Mouse (Mus musculus) lung, embryonic 16.5 days (tissue): ENCODE measurements around the gene Pla2g2f. TPM values are rescaled to one million over a fixed set of nuclear protein-coding genes. Genes with fewer than 3 reads are reported as not detected.
A peak's percentile ranks its signal among the peaks of the same experiment; 100 is the strongest.

Source experiments
- ATAC-seq: fragments of 200-750 bp; cut with Nextera tagmentation; 2 replicates; pipeline ENCODE4 v1.8.0; 2017; ENCODE audit warnings: low read depth, mild to moderate bottlenecking, moderate library complexity
- H3K27ac ChIP-seq: fragments of 300-500 bp; sonication (generic); 2 replicates; pipeline ENCODE4 v1.5.1; 2014; ENCODE audit warnings: mild to moderate bottlenecking, control low read depth, low read length
- H3K27me3 ChIP-seq: fragments of 300-500 bp; sonication (generic); 2 replicates; pipeline ENCODE4 v1.6.1; 2014; ENCODE audit warnings: low read depth, low read length, mixed read lengths; ENCODE audit not compliant: control insufficient read depth, insufficient read depth
- H3K36me3 ChIP-seq: fragments of 300-500 bp; sonication (generic); 2 replicates; pipeline ENCODE4 v1.6.1; 2014; ENCODE audit warnings: low read length; ENCODE audit not compliant: control insufficient read depth, insufficient read depth
- H3K4me1 ChIP-seq: fragments of 300-500 bp; sonication (generic); replicated peaks from 2 replicates; pipeline ENCODE4 v1.6.1; 2014; ENCODE audit warnings: low read length, mixed read lengths; ENCODE audit not compliant: control insufficient read depth, insufficient read depth
- H3K4me2 ChIP-seq: fragments of 300-500 bp; sonication (generic); 2 replicates; pipeline ENCODE4 v1.6.1; 2014; ENCODE audit warnings: low read depth, low read length, control low read depth
- H3K4me3 ChIP-seq: fragments of 300-500 bp; sonication (generic); 2 replicates; pipeline ENCODE4 v1.5.1; 2014; ENCODE audit warnings: mild to moderate bottlenecking, low read length, control low read depth
- H3K9ac ChIP-seq: fragments of 300-500 bp; sonication (generic); 2 replicates; pipeline ENCODE4 v1.6.1; 2014; ENCODE audit warnings: low read length, control low read depth
- H3K9me3 ChIP-seq: fragments of 300-500 bp; sonication (generic); 2 replicates; pipeline ENCODE4 v1.6.1; 2016; ENCODE audit warnings: low read length; ENCODE audit not compliant: control insufficient read depth
- WGBS: fragments of 180-500 bp; shearing (Covaris S2); extraction: QIAGEN DNeasy Blood & Tissue Kit; methylation state at CpG from one replicate; pipeline ENCODE4 v1.1.7; 2014; 5-methylcytosine and 5-hydroxymethylcytosine counted together
- polyA plus RNA-seq: library from polyadenylated mRNA; unstranded; fragments of >200 nt; fragmentation: Nextera tagmentation; extraction: Ambion mirVana; gene quantifications from 2 replicates; pipeline ENCODE4 v1.2.1, GENCODE M21; 2015

The Pla2g2f gene
- polyA plus RNA-seq, 1 experiment from 2014 or later = not detected

DNA sequence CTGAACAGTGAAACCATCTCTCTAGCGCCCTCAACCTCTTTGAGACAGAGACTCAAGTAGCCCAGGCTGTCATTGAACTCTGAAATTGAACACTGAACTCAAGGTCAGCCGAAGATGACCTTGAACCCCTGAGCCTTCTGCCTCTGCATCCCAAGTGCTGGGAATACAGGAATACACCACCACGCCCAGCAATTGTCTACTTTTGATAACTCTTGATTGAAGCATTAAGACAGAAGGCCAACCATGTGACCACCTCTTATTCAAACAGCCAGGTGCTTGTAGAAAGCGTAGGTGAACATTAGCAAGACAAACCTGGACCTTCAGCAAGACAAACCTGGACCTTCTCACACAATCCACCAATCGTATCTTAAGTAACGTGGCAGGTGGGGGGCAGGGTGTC is 36.9 kb upstream of the Pla2g2f start:
- Histone ChIP-seq H3K4me1 (peaks cover 8% of the 10 kb centered on the region; the same call in 1 of the 2 replicates), H3K27me3 (no peaks in the 10 kb centered on the region), H3K4me2 (no peak overlapping the region), H3K27ac (no peak overlapping the region), H3K9me3 (no peaks in the 10 kb centered on the region), H3K4me3 (no peak overlapping the region), H3K9ac (no peak overlapping the region), H3K36me3 (no peaks in the 10 kb centered on the region)
- ATAC-seq = no peak
- WGBS = 84% methylated on average over 6 of the region's 6 CpGs

DNA sequence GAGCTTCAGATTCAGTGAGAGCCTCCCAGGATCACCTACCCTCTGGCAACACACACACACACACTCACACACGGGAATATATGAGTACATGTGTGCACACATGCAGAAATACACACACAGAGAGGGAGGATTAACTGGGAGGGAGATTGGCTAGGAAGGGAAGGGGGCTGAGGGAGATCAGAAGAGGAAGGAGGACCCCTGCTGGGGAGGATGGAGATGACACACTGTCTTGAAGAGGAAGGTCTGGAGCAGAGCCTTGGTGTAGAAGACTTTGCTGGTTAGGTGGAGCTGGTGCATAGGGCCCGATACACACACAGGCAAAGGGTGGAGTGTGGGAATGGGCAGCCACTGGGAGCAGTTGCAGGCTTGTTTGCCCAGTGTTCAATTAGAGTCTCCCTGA is 35.9 kb upstream of the Pla2g2f start:
- WGBS = 44% methylated on average over 2 of the region's 2 CpGs
- Histone ChIP-seq H3K4me3 (no peak overlapping the region), H3K27ac (no peak overlapping the region), H3K27me3 (no peaks in the 10 kb centered on the region), H3K36me3 (no peaks in the 10 kb centered on the region), H3K9ac (no peak overlapping the region), H3K4me1 (peaks cover 8% of the 10 kb centered on the region; the same call in 1 of the 2 replicates), H3K4me2 (no peak overlapping the region), H3K9me3 (no peaks in the 10 kb centered on the region)
- peak; percentile 34; the same call in 1 of the 2 replicates for ATAC-seq

GRCm38 (mm10) chr4:138792599-138792998 is 35.2 kb upstream of the Pla2g2f start:
- WGBS = 8% methylated on average over 9 of the region's 9 CpGs
- Histone ChIP-seq H3K9me3 (no peaks in the 10 kb centered on the region), H3K27me3 (no peaks in the 10 kb centered on the region), H3K27ac (peak overlapping the region; percentile 43), H3K4me3 (no peak overlapping the region), H3K4me1 (peaks cover 8% of the 10 kb centered on the region; the same call in 1 of the 2 replicates), H3K9ac (no peak overlapping the region), H3K36me3 (no peaks in the 10 kb centered on the region), H3K4me2 (no peak overlapping the region)
- ATAC-seq = 0 out of 2 replicates have a peak, but pooled peaks have one; percentile 10

GRCm38 (mm10) chr4:138791452-138791851 is 34.0 kb upstream of the Pla2g2f start:
- H3K9me3 ChIP-seq = no peaks in the 10 kb centered on the region
- no peak for ATAC-seq
- no peak overlapping the region for H3K4me2 ChIP-seq
- no peak overlapping the region for H3K27ac ChIP-seq
- H3K4me1 ChIP-seq = peaks cover 5% of the 10 kb centered on the region; the same call in 1 of the 2 replicates
- H3K36me3 ChIP-seq = no peaks in the 10 kb centered on the region
- 38% methylated on average over 6 of the region's 6 CpGs for WGBS
- H3K4me3 ChIP-seq = no peak overlapping the region
- no peak overlapping the region for H3K9ac ChIP-seq
- H3K27me3 ChIP-seq = no peaks in the 10 kb centered on the region

DNA sequence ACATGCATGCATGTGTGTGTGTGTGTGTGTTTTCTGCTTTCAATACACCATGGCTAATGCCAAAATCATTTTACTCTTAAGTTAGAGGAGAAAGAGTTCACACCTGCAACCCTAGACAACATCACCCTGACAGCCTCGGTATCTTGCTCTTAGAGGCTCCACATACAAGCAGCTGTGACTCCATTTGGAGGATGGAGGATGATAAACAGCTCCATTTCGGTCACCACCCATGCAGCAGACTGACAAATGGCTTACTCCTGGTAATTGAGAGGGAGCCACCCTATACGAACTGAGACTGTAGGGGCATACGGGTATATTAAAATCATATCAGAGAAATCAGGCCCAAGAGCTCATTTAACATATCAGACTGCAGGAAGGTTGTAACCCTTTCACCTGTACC is 31.0 kb upstream of the Pla2g2f start:
- H3K4me2 ChIP-seq = no peak overlapping the region
- H3K36me3 ChIP-seq = no peaks in the 10 kb centered on the region
- H3K27me3 ChIP-seq = no peaks in the 10 kb centered on the region
- ATAC-seq = no peak
- WGBS = 66% methylated on average over 4 of the region's 4 CpGs
- H3K9me3 ChIP-seq = no peaks in the 10 kb centered on the region
- H3K27ac ChIP-seq = no peak overlapping the region
- peaks cover 3% of the 10 kb centered on the region; the same call in 1 of the 2 replicates for H3K4me1 ChIP-seq
- H3K4me3 ChIP-seq = no peak overlapping the region
- H3K9ac ChIP-seq = no peak overlapping the region

DNA sequence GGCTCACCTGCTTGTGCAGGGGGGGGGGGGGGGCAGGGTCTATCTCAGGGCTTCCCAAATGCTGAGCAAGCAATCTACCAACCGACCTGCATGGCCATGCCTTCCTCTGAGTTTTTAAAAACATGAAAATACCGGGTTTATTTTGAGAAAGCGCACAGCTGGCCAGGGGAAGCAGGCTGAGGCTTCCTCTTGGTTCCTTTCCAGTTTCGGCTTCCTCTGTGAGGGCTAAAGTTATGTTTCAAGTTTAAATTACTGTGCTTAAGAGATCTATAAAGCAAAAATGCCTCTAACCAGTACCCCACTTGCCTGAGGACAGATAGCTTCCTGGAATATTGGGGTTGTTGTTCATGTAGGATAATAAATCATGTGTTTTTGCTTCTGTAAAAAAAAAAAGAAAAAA is 28.7 kb upstream of the Pla2g2f start:
- Histone ChIP-seq H3K36me3 (no peaks in the 10 kb centered on the region), H3K9me3 (no peaks in the 10 kb centered on the region), H3K27me3 (no peaks in the 10 kb centered on the region), H3K4me3 (no peak overlapping the region), H3K9ac (no peak overlapping the region), H3K4me1 (no peaks in the 10 kb centered on the region), H3K4me2 (no peak overlapping the region), H3K27ac (no peak overlapping the region)
- WGBS = 39% methylated on average over 4 of the region's 4 CpGs
- no peak for ATAC-seq

DNA sequence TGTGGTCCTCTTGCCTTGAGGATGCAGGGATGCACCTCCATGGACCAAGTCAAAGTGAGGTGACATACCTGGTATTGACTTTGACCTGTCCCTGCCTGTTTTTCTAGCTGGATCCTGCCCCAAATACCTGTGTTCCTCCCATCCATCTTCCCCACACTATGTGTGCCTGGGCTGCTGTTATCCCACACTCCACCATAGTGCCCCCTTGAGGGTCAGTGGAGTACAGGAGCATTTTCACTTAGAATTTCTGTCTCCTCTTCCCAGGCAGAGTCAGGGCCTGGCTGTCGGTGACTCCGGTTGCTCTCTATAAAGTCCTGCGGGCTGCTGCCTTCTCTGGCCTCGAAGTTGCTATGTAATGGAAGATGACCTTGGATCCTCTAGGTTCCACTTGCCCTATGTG is 28.3 kb upstream of the Pla2g2f start:
- 45% methylated on average over 4 of the region's 4 CpGs for WGBS
- Histone ChIP-seq H3K9me3 (no peaks in the 10 kb centered on the region), H3K9ac (no peak overlapping the region), H3K27ac (no peak overlapping the region), H3K4me3 (no peak overlapping the region), H3K27me3 (no peaks in the 10 kb centered on the region), H3K4me1 (no peaks in the 10 kb centered on the region), H3K4me2 (no peak overlapping the region), H3K36me3 (no peaks in the 10 kb centered on the region)
- ATAC-seq = no peak

GRCm38 (mm10) chr4:138782098-138782497 is 24.7 kb upstream of the Pla2g2f start:
- Histone ChIP-seq H3K4me1 (no peaks in the 10 kb centered on the region), H3K27me3 (no peaks in the 10 kb centered on the region), H3K36me3 (no peaks in the 10 kb centered on the region), H3K9ac (no peak overlapping the region), H3K9me3 (no peaks in the 10 kb centered on the region), H3K27ac (no peak overlapping the region), H3K4me2 (no peak overlapping the region), H3K4me3 (no peak overlapping the region)
- ATAC-seq = no peak
- 73% methylated on average over 6 of the region's 6 CpGs for WGBS

DNA sequence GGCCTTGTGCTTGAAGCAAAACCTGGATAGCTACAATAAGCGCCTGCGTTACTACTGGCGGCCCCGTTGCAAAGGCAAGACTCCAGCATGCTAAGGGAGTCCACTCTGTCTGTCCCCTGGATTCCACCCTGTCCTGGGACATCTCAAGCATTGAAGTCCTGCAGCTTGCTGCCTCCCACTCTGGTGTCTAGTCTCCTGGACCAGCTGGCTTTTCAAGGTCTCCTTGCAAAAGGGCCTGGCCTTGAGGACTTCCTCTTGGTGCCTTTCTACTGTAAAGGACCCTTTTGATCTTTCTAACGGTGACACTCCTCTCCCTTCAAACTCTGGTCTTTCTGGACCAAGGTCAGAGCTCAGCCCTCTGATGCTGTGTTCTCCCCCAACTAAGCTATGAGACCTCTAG is 22.9 kb upstream of the Pla2g2f start:
- ATAC-seq = no peak
- Histone ChIP-seq H3K4me2 (no peak overlapping the region), H3K27me3 (peaks cover 5% of the 10 kb centered on the region; the same call in 1 of the 2 replicates), H3K36me3 (no peaks in the 10 kb centered on the region), H3K9ac (no peak overlapping the region), H3K27ac (no peak overlapping the region), H3K4me3 (no peak overlapping the region), H3K9me3 (no peaks in the 10 kb centered on the region), H3K4me1 (no peaks in the 10 kb centered on the region)
- WGBS = 79% methylated on average over 5 of the region's 5 CpGs
